Mouse (Mus musculus) adrenal gland, adult 2 months (tissue): ENCODE results near the gene Slc12a3. TPM values are rescaled to one million over a fixed set of nuclear protein-coding genes. Genes with fewer than 3 reads are reported as not detected.

Experiments used
- DNase-seq: peaks from one replicate; pipeline ENCODE4 v3.0.0; 2021
- polyA plus RNA-seq: library from polyadenylated mRNA; depleted of rRNA; stranded (reverse); fragments of >200 nt; gene quantifications from 2 replicates; pipeline ENCODE4 v1.2.3, GENCODE M21; 2012
- total RNA-seq, 2 experiments: library from RNA; stranded (reverse); gene quantifications; 2 replicates each; pipeline ENCODE4 v1.2.3; 2021

Slc12a3 gene
- total and polyA plus RNA-seq, 3 experiments, result 0.12 TPM; not detected in 2

- DNase-seq, result peak; percentile 44
Measured at GRCm38 (mm10) chr8:94330733-94331132, 1.7 kb downstream of the Slc12a3 start.

GRCm38 (mm10) chr8:94333345-94333744 lies 4.3 kb downstream of the Slc12a3 start:
- peak; percentile 41 for DNase-seq

GRCm38 (mm10) chr8:94337559-94337958 lies 8.6 kb downstream of the Slc12a3 start:
- DNase-seq, result no peak

- DNase-seq, result no peak
Measured at GRCm38 (mm10) chr8:94340796-94341195, 11.8 kb downstream of the Slc12a3 start.

DNA sequence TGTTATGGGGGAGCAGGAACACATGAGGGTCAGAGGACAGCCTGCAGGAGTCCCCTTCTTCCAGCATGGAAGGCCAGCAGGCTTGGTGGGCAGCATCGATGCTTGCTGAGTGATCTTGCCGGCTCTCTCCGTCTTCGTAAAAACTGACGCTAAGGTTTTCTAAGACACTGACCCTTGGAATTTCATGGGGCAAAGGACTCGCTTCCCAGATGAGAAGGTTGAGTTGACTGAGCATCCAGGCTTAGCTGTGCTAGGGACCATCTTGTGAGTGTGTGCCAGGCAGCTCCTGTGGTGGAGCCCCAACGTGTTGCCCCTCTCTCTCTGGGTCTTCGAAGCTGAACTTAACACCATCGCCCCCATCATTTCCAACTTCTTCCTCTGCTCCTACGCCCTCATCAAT lies 13.7 kb downstream of the Slc12a3 start:
- no peak for DNase-seq

- peak; percentile 70 for DNase-seq
Measured at GRCm38 (mm10) chr8:94343290-94343689, 14.3 kb downstream of the Slc12a3 start.

- DNase-seq, result no peak
Measured at GRCm38 (mm10) chr8:94343778-94344320, 14.8 kb downstream of the Slc12a3 start.

DNA sequence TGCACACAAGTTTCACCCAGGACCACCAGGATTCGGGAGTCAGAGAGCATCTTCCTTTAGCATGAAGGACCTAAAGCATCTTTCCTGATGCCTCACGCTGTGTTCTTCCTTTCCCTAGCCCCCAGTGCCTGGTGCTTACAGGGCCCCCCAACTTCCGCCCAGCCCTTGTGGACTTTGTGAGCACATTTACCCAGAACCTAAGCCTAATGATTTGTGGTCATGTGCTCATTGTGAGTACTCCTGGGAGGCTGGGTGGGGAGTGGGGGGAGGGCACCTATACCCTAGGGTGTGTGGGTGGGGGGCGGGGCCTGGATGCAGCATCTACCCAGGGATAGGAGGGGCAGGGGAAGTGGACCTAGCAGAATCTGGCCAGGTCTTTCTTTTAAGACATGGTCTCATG lies 16.7 kb downstream of the Slc12a3 start:
- no peak for DNase-seq

- DNase-seq, result no peak
Measured at GRCm38 (mm10) chr8:94346264-94346663, 17.3 kb downstream of the Slc12a3 start.

DNA sequence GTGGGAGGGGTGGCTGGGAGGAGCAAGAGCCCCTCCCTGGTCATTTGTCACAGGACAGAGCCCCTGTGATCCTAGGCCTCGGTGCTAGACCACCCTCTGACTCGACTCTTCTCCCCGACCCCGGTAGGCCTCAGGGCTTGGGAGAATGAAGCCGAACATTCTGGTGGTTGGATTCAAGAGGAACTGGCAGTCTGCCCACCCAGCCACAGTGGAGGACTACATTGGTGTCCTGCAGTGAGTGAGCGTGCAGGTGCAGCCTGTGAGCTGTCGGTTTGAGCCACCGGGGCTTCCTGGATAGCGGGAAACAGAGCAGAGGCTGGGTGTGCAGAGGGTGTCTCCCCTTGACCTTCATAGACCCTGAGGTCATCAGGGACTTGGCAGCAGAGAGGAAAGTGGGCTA lies 19.4 kb downstream of the Slc12a3 start:
- no peak for DNase-seq

- no peak for DNase-seq
Measured at GRCm38 (mm10) chr8:94354069-94354531, 25.1 kb downstream of the Slc12a3 start.

GRCm38 (mm10) chr8:94354571-94354970 lies 25.6 kb downstream of the Slc12a3 start:
- DNase-seq, result no peak

DNA sequence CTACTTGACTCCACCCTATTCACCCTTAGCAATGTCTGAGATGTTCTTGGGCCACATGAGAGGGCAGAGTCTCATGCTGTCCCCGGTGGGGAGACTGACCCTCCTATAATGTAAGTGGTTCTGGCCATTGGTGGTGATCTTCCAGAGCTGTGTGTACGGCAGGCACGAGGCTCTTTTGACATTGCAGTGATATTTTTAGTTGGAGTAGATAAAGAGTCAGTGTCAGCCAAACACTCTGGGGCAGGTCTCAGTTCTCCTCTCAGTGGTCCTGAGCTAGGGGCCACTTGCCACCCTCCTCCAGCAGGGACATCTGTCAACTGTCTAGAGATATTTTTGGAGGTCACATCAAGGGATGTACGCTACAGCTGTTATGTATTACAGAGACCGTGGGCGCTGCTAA lies 28.2 kb downstream of the Slc12a3 start:
- no peak for DNase-seq

DNA sequence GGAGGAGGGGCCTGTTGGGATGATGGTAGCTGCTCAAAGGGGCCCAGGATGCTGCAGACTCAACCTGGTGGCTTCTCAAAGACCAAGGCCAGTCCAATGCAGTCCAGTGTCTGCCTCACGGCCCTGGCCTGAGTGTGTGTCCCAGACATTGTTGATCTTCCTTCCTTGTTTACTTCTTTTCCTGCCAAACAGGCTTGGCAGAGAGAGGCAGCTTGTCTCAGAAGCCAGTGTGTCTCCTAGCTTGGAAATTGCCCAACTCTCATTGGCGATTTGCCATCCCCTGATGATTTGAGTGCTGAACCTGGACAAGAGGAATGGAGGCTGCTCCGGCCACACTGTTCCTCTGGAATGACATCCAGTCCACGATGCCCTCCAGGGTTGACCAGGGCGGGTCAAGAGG lies 29.5 kb downstream of the Slc12a3 start:
- peak; percentile 88 for DNase-seq

DNA sequence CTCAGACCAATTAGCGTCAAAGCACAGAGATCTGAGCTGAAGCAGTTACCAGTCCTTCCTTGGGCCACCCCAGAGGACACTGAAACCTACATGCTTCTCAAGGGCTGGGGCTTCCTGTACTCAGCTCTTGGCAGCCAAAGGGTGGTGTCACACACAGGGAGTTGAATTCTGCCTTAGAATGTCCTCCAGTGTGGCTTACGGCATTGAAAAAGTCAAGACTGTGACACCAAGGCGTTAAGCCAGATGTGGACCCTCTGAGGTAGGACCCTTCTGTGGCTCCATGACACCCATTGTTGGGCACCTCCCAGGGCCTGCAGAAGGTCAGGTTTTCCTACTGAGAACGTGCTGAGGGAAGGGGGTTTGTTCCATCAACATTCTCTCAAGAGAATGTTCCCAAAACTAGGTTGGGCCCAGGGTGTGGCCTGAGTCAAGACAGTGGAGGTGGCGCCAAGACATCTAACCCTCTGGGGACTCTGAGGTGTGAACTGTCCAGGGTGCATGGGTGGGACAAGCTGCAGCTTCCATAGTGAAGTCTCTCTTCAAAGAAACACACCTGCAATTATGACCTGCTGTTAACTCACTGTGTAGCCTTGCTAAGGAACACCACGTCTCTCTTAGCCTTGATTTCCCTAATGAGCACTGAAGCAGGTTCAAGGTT lies 32.9 kb downstream of the Slc12a3 start:
- no peak for DNase-seq

DNA sequence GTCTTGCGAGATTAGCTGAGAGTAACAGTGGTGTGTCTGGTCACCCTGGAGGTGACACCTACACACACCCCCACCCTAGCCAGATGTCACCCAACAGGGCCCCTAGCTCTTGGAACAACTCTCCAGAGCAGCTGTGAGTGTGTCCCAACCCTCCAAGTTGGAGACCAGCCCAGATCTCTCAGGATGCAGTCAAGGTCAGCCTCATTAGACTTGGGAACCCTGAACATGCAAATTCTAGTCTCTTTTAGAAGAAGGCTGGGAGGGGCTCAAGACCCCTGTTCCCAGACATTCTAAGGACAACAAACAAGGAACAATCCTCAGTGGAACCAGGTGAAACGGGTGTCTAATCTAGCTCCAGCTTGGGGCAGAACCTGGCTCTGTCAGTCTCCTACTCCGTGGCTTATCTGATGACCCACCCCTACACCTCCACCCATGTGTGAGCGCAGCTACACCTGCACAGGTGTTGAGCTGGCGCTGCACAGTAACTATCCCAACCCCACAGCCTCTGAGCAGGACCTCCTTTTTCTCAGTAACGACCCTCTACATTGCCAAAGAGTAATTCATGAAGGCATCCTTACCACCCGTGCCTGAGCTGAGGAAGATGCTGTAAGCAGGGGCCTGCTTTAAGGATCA lies 33.7 kb downstream of the Slc12a3 start:
- DNase-seq, result peak; percentile 49

GRCm38 (mm10) chr8:94363288-94363688 lies 34.3 kb downstream of the Slc12a3 start:
- peak; percentile 83 for DNase-seq

GRCm38 (mm10) chr8:94363906-94364305 lies 34.9 kb downstream of the Slc12a3 start:
- peak; percentile 81 for DNase-seq

GRCm38 (mm10) chr8:94364686-94365312 lies 35.8 kb downstream of the Slc12a3 start:
- no peak for DNase-seq

DNA sequence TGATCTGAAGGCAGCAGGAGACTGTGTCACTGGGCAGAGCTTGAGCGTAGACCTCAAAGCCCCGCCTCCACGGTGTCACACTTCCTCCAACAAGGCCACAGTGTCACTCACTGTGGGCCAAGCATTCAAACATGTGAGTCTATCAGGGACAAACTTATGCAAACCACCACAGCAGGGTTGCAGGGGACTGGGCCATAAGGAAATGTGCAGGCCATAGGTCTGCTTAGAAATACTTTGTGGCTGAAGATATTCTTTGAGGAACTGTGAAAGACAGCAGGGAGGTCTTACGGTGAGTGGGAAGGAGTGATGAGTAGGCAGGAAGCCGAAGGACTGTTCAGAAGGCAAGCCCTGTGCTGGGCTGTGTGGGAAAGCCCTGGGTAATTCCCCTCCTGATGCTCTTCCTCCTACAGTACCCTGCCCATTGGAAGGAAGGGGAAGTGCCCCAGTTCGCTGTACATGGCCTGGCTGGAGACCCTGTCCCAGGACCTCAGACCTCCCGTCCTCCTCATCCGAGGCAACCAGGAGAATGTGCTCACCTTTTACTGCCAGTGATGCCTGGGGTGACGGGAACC lies 36.5 kb downstream of the Slc12a3 start:
- DNase-seq, result peak; percentile 70

- no peak for DNase-seq
Measured at GRCm38 (mm10) chr8:94370839-94371238, 41.8 kb downstream of the Slc12a3 start.

- no peak for DNase-seq
Measured at GRCm38 (mm10) chr8:94372955-94373599, 44.1 kb downstream of the Slc12a3 start.
